Mouse (Mus musculus) thymus, postnatal 4 days (tissue): ENCODE measurements around the gene Ccser1.

Source experiments
- DNase-seq: peaks from one replicate; pipeline ENCODE4 v3.0.0; 2021

Ccser1 gene

GRCm38 (mm10) chr6:61179949-61180755, at the start of gene Ccser1:
TSS of gene Ccser1 (plus strand) at chr6:61180324.
- DNase-seq: peak; percentile 64

GRCm38 (mm10) chr6:61136436-61136835, 43.7 kb upstream of the Ccser1 start:
- no peak for DNase-seq

- no peak for DNase-seq
Observed at GRCm38 (mm10) chr6:61143031-61143430, 37.1 kb upstream of the Ccser1 start.

GRCm38 (mm10) chr6:61152924-61153323, 27.2 kb upstream of the Ccser1 start:
- DNase-seq: no peak

- DNase-seq: no peak
Observed at GRCm38 (mm10) chr6:61154654-61155053, 25.5 kb upstream of the Ccser1 start.

GRCm38 (mm10) chr6:61155059-61155629, 25.0 kb upstream of the Ccser1 start:
- DNase-seq: no peak

GRCm38 (mm10) chr6:61155718-61156117, 24.4 kb upstream of the Ccser1 start:
- DNase-seq: no peak

- DNase-seq: no peak
Observed at GRCm38 (mm10) chr6:61162117-61162516, 18.0 kb upstream of the Ccser1 start.

- DNase-seq: no peak
Observed at GRCm38 (mm10) chr6:61166891-61167290, 13.2 kb upstream of the Ccser1 start.

GRCm38 (mm10) chr6:61176126-61176525, 4.0 kb upstream of the Ccser1 start:
- no peak for DNase-seq

GRCm38 (mm10) chr6:61177476-61177875, 2.6 kb upstream of the Ccser1 start:
- DNase-seq: no peak

- DNase-seq: no peak
Observed at GRCm38 (mm10) chr6:61179641-61179948, 529 bp upstream of the Ccser1 start.

GRCm38 (mm10) chr6:61180756-61181191, 650 bp downstream of the Ccser1 start:
- peak; percentile 24 for DNase-seq

- DNase-seq: no peak
Observed at GRCm38 (mm10) chr6:61189029-61189428, 8.9 kb downstream of the Ccser1 start.

- DNase-seq: no peak
Observed at GRCm38 (mm10) chr6:61191597-61192386, 11.7 kb downstream of the Ccser1 start.

GRCm38 (mm10) chr6:61203344-61203743, 23.2 kb downstream of the Ccser1 start:
- DNase-seq: no peak

GRCm38 (mm10) chr6:61206042-61206441, 25.9 kb downstream of the Ccser1 start:
- DNase-seq: no peak

- no peak for DNase-seq
Observed at GRCm38 (mm10) chr6:61206619-61207018, 26.5 kb downstream of the Ccser1 start.

GRCm38 (mm10) chr6:61210061-61210737, 30.1 kb downstream of the Ccser1 start:
- no peak for DNase-seq

GRCm38 (mm10) chr6:61215705-61216104, 35.6 kb downstream of the Ccser1 start:
- no peak for DNase-seq

- no peak for DNase-seq
Observed at GRCm38 (mm10) chr6:61216514-61216913, 36.4 kb downstream of the Ccser1 start.

- no peak for DNase-seq
Observed at GRCm38 (mm10) chr6:61217717-61218116, 37.6 kb downstream of the Ccser1 start.

- DNase-seq: no peak
Observed at GRCm38 (mm10) chr6:61223563-61223962, 43.4 kb downstream of the Ccser1 start.
